Mouse (Mus musculus) v-Abl transformed pro-B cells (cell line): ENCODE measurements around the gene Igf2bp3.

Source experiments
- in situ Hi-C, 2 experiments: fragments of 400-800 bp; cut with MboI; formaldehyde crosslinking; loops; one replicate each; pipeline ENCODE4 v1.15.1; 2025; ENCODE audit not compliant: unreplicated experiment in 2 of 2

Igf2bp3 gene

DNA sequence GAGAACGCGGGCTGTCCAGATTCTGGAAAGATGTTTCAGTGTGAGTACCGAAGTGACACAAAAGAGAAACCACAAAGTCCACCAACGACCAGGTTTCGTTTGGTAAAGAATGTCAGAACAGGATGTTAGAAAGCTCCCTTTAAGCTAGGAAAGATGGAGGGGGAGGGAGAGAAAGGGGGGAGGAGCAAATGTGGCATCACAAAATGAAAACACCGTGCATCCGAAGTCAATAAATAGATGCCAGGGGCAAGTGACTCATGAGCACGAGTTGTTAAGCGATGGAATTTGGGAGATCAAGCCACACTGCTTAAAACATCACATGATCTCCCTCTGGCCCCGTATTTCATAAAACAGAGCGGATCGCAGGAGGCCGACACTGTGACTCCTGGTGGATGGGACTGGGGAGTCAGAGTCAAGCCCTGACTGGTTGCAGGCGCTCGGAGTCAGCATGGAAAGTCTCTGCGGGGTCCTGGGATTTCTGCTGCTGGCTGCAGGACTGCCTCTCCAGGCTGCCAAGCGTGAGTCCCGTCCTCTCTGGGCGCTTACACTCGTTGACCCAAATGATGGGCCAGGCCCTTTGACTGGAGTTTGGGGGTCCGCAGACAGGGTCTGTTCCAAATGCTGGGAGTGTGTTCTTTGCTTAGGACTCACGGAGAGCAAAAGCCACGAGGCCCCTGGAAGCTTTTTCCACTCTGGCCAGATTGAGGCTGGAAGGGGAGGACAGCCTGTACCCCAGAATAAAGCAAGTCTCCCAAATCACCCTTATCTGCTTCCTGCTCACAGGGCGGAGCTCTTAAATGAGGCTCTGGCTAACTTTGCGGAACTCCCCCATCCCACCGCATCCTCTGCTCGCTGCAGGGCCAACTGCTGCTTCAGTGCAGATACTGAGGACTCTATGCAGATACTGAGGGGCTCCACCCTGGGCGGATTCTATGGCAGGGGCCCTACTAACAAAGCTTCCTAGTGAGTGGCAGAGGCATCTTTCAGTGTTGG is 178.2 kb downstream of the Igf2bp3 start, which contains the start of gene Gpnmb:
Gene Gpnmb (plus strand): TSS at position 272 of the 993 bp plus-strand sequence.
- in situ Hi-C loops, result loop anchor here (5.0 to 25.0 kb wide), 4 partner anchors 358 to 1251 kb away; partner anchors contain the start of genes Stk31 (in 2 of the 2), AI854703 (in 1 of the 2) and Gimap8 (in 1 of the 2)
